Mouse (Mus musculus): ENCODE results near the gene Gm12258.
"Not testable (repeated sequence)": the region's sequence is repeated elsewhere in the genome, so short reads cannot be mapped to it uniquely, and the experiment has no call there.

The Gm12258 gene

GRCm38 (mm10) chr11:58846919-58847461 lies at the start of gene Gm12258:
TSS of gene Gm12258 (plus strand) at chr11:58847158.
- DNase-seq (ENCODE audit: low spot score in 2 of 2) = peak; percentile 52 to 84

- no peak for DNase-seq (ENCODE audit: low spot score in 2 of 2)
Measured at GRCm38 (mm10) chr11:58799747-58800146, 47.2 kb upstream of the Gm12258 start.

- DNase-seq (ENCODE audit: low spot score in 2 of 2) = no peak
Measured at GRCm38 (mm10) chr11:58801558-58802228, 45.3 kb upstream of the Gm12258 start, which contains the start of gene Fam183b. TSS of gene Fam183b (minus strand) at chr11:58801960.

- no peak for DNase-seq (ENCODE audit: low spot score in 2 of 2)
Measured at GRCm38 (mm10) chr11:58803871-58804270, 43.1 kb upstream of the Gm12258 start.

GRCm38 (mm10) chr11:58804393-58804792 lies 42.6 kb upstream of the Gm12258 start:
- no peak for DNase-seq (ENCODE audit: low spot score in 2 of 2)

- DNase-seq (ENCODE audit: low spot score in 2 of 2) = no peak
Measured at GRCm38 (mm10) chr11:58812001-58812400, 35.0 kb upstream of the Gm12258 start.

GRCm38 (mm10) chr11:58814700-58815099 lies 32.3 kb upstream of the Gm12258 start, which contains the start of gene Olfr313:
TSS of gene Olfr313 (plus strand) at chr11:58815000.
- DNase-seq (ENCODE audit: low spot score in 2 of 2) = not testable (repeated sequence)

- DNase-seq (ENCODE audit: low spot score in 2 of 2) = no peak
Measured at GRCm38 (mm10) chr11:58815676-58816075, 31.3 kb upstream of the Gm12258 start.

- DNase-seq (ENCODE audit: low spot score in 2 of 2) = not testable (repeated sequence)
Measured at GRCm38 (mm10) chr11:58828937-58829336, 18.0 kb upstream of the Gm12258 start, which contains the start of gene Olfr312. TSS of gene Olfr312 (plus strand) at chr11:58829237.

- DNase-seq (ENCODE audit: low spot score in 2 of 2) = no peak
Measured at GRCm38 (mm10) chr11:58829764-58830163, 17.2 kb upstream of the Gm12258 start.

- not testable (repeated sequence) for DNase-seq (ENCODE audit: low spot score in 2 of 2)
Measured at GRCm38 (mm10) chr11:58832541-58832940, 14.4 kb upstream of the Gm12258 start.

GRCm38 (mm10) chr11:58838951-58839350 lies 8.0 kb upstream of the Gm12258 start, which contains the start of gene Olfr311:
TSS of gene Olfr311 (plus strand) at chr11:58839251.
- not testable (repeated sequence) for DNase-seq (ENCODE audit: low spot score in 2 of 2)

GRCm38 (mm10) chr11:58847636-58848035 lies 678 bp downstream of the Gm12258 start:
- no peak for DNase-seq (ENCODE audit: low spot score in 2 of 2)

- no peak for DNase-seq (ENCODE audit: low spot score in 2 of 2)
Measured at GRCm38 (mm10) chr11:58849731-58850130, 2.8 kb downstream of the Gm12258 start.

GRCm38 (mm10) chr11:58860744-58861143 lies 13.8 kb downstream of the Gm12258 start:
- DNase-seq (ENCODE audit: low spot score in 2 of 2) = no peak

GRCm38 (mm10) chr11:58867039-58867953 lies 20.3 kb downstream of the Gm12258 start, which contains the start of gene 2810021J22Rik:
TSS of gene 2810021J22Rik (plus strand) at chr11:58867216.
- peak; percentile 76 to 78 for DNase-seq (ENCODE audit: low spot score in 2 of 2)

GRCm38 (mm10) chr11:58867954-58868330 lies 21.0 kb downstream of the Gm12258 start:
- DNase-seq (ENCODE audit: low spot score in 2 of 2) = no peak

- DNase-seq (ENCODE audit: low spot score in 2 of 2) = no peak
Measured at GRCm38 (mm10) chr11:58870961-58871360, 24.0 kb downstream of the Gm12258 start.

GRCm38 (mm10) chr11:58883756-58884155 lies 36.8 kb downstream of the Gm12258 start:
- no peak for DNase-seq (ENCODE audit: low spot score in 2 of 2)

- no peak for DNase-seq (ENCODE audit: low spot score in 2 of 2)
Measured at GRCm38 (mm10) chr11:58890511-58890910, 43.6 kb downstream of the Gm12258 start.

- peak; percentile 6 to 49 for DNase-seq (ENCODE audit: low spot score in 2 of 2)
Measured at GRCm38 (mm10) chr11:58894456-58894855, 47.5 kb downstream of the Gm12258 start.

- no peak for DNase-seq (ENCODE audit: low spot score in 2 of 2)
Measured at GRCm38 (mm10) chr11:58897485-58897884, 50.5 kb downstream of the Gm12258 start.

All from urinary bladder, adult 18-20 months (tissue).